In the genomic region with DNA sequence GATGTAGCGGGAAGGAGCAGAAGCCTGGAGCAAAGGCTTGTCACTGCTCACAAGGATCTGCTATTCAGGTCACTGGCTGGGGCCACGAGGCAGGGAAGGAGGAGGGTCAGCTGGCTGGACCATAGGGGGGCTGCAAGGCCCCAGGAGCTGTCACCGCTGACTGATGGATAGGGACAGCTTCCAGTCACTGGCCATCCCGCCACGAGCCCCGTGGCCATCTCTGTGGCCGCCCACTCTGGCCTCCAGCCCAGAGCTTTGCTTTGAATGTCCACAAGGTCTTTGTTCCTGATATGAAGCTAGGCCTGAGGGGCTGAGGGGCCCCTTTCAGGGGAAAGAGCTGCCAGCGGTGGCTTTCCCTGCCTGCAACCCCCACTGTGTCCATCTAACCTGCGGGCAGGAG, we compare ENCODE assay signal across 8 mouse cellular contexts.
DNase-seq lines count a peak whose midpoint lies in the region; ATAC-seq lines count a peak whose summit lies in the region.

No protein-coding gene starts in this region.

- peaks cover 55% of the 10 kb centered on the region for H3K4me1 ChIP-seq in heart, embryonic 15.5 days (replicated peaks)
- peaks cover 22% of the 10 kb centered on the region for H3K4me1 ChIP-seq in forebrain, embryonic 14.5 days (ENCODE audit: control insufficient read depth, insufficient read depth, low read length)
- H3K4me1 ChIP-seq in midbrain, embryonic 12.5 days: peaks cover 35% of the 10 kb centered on the region

- no peaks in the 10 kb centered on the region for H3K36me3 ChIP-seq in heart, embryonic 15.5 days
- H3K36me3 ChIP-seq in forebrain, embryonic 14.5 days (ENCODE audit: control insufficient read depth, insufficient read depth, low read length): no peaks in the 10 kb centered on the region
- H3K36me3 ChIP-seq in midbrain, embryonic 12.5 days: no peaks in the 10 kb centered on the region

- no peak overlapping the region for H3K9ac ChIP-seq in heart, embryonic 15.5 days
- peak overlapping the region; percentile 41 for H3K9ac ChIP-seq in forebrain, embryonic 14.5 days (ENCODE audit: low read length)
- H3K9ac ChIP-seq in midbrain, embryonic 12.5 days (replicated peaks): peak overlapping the region; percentile 28; the same call in 1 of the 2 replicates

- WGBS in heart, embryonic 15.5 days: 13% methylated on average over 9 of the region's 9 CpGs
- 9% methylated on average over 9 of the region's 9 CpGs for WGBS in forebrain, embryonic 14.5 days
- WGBS in midbrain, embryonic 12.5 days: 12% methylated on average over 9 of the region's 9 CpGs

- DNase-seq in heart, postnatal 36 days: no peak
- DNase-seq in embryo, embryonic 10 days (ENCODE audit: low spot score): peak; percentile 69
- peak; percentile 74 for DNase-seq in forebrain, embryonic 14.5 days (ENCODE audit: low spot score)
- no peak for DNase-seq in thymus, adult 18-20 months
- no peak for DNase-seq in urinary bladder, postnatal 25 days (ENCODE audit: low spot score)
- DNase-seq in lung, postnatal 4 days: no peak

- no peaks in the 10 kb centered on the region for H3K9me3 ChIP-seq in heart, embryonic 15.5 days (replicated peaks)
- no peaks in the 10 kb centered on the region for H3K9me3 ChIP-seq in forebrain, embryonic 14.5 days (replicated peaks; ENCODE audit: control insufficient read depth, low read length)
- no peaks in the 10 kb centered on the region for H3K9me3 ChIP-seq in midbrain, embryonic 12.5 days

- H3K4me3 ChIP-seq in heart, embryonic 15.5 days: no peak overlapping the region
- no peak overlapping the region for H3K4me3 ChIP-seq in forebrain, embryonic 14.5 days (ENCODE audit: low read depth, low read length)
- H3K4me3 ChIP-seq in midbrain, embryonic 12.5 days: no peak overlapping the region

- ATAC-seq in heart, embryonic 15.5 days (replicated peaks; ENCODE audit: insufficient number of reproducible peaks, insufficient read depth, low FRiP score, low read depth): peak; percentile 70
- peak; percentile 61 for ATAC-seq in forebrain, embryonic 14.5 days
- ATAC-seq in midbrain, embryonic 12.5 days (ENCODE audit: low FRiP score, low read depth): peak; percentile 47; the same call in 1 of the 2 replicates

- intact Hi-C loops in heart, postnatal 36 days (cut with DNase I): no loop called here

- peaks cover 41% of the 10 kb centered on the region for H3K27me3 ChIP-seq in heart, embryonic 15.5 days
- H3K27me3 ChIP-seq in forebrain, embryonic 14.5 days (replicated peaks; ENCODE audit: control insufficient read depth, insufficient read depth, low read length): no peaks in the 10 kb centered on the region
- H3K27me3 ChIP-seq in midbrain, embryonic 12.5 days: peaks cover 17% of the 10 kb centered on the region; the same call in 1 of the 2 replicates

- peak overlapping the region; percentile 12 for H3K27ac ChIP-seq in heart, embryonic 15.5 days
- peak overlapping the region; percentile 49 for H3K27ac ChIP-seq in forebrain, embryonic 14.5 days (ENCODE audit: low read depth, low read length)
- H3K27ac ChIP-seq in midbrain, embryonic 12.5 days (replicated peaks): peak overlapping the region; percentile 60

- peak overlapping the region; percentile 8; the same call in 1 of the 2 replicates for H3K4me2 ChIP-seq in heart, embryonic 15.5 days
- H3K4me2 ChIP-seq in forebrain, embryonic 14.5 days (ENCODE audit: low read length): no peak overlapping the region; the same call in 1 of the 2 replicates
- H3K4me2 ChIP-seq in midbrain, embryonic 12.5 days (replicated peaks): no peak overlapping the region

Comparison
In these comparisons a context has a peak if more than half of its experiments do, and no peak if none do; other contexts are left out.
1. DNase-seq: peak in embryo, embryonic 10 days (single experiment) and forebrain, embryonic 14.5 days (single experiment); none in heart, postnatal 36 days (0 of 2), thymus, adult 18-20 months (0 of 2), urinary bladder, postnatal 25 days (single experiment) and lung, postnatal 4 days (0 of 2).
2. Peak in every context shown above with its lines, with median percentiles within 50 percentile points of each other: ATAC-seq and H3K27ac ChIP-seq.